Mouse (Mus musculus): ENCODE data around the gene Myrip. TPM values are rescaled to one million over a fixed set of nuclear protein-coding genes. Genes with fewer than 3 reads are reported as not detected.
"Not testable (repeated sequence)": the region's sequence is repeated elsewhere in the genome, so short reads cannot be mapped to it uniquely, and the experiment has no call there.

Myrip gene
- total RNA-seq (2017) = not detected in 2 replicates

- ATAC-seq (replicated peaks in 1 of 2; ENCODE audit: insufficient read depth in 1 of 2, low FRiP score in 2 of 2, low TSS enrichment in 1 of 2, low read depth in 1 of 2, poor library complexity in 2 of 2, severe bottlenecking in 2 of 2) = not testable (repeated sequence)
Observed at GRCm38 (mm10) chr9:120301213-120301612, at the start of gene Myrip. TSS of gene Myrip (plus strand) at chr9:120301513.

- ATAC-seq (replicated peaks in 1 of 2; ENCODE audit: insufficient read depth in 1 of 2, low FRiP score in 2 of 2, low TSS enrichment in 1 of 2, low read depth in 1 of 2, poor library complexity in 2 of 2, severe bottlenecking in 2 of 2) = peak; percentile 59 to 77; a peak in 3 of 4 replicates
Observed at GRCm38 (mm10) chr9:120259805-120260204, 41.5 kb upstream of the Myrip start.

- ATAC-seq (replicated peaks in 1 of 2; ENCODE audit: insufficient read depth in 1 of 2, low FRiP score in 2 of 2, low TSS enrichment in 1 of 2, low read depth in 1 of 2, poor library complexity in 2 of 2, severe bottlenecking in 2 of 2) = no peak
Observed at GRCm38 (mm10) chr9:120263994-120264393, 37.3 kb upstream of the Myrip start.

- no peak for ATAC-seq (replicated peaks in 1 of 2; ENCODE audit: insufficient read depth in 1 of 2, low FRiP score in 2 of 2, low TSS enrichment in 1 of 2, low read depth in 1 of 2, poor library complexity in 2 of 2, severe bottlenecking in 2 of 2)
Observed at GRCm38 (mm10) chr9:120273083-120273482, 28.2 kb upstream of the Myrip start.

GRCm38 (mm10) chr9:120275226-120275625 is 26.1 kb upstream of the Myrip start:
- no peak for ATAC-seq (replicated peaks in 1 of 2; ENCODE audit: insufficient read depth in 1 of 2, low FRiP score in 2 of 2, low TSS enrichment in 1 of 2, low read depth in 1 of 2, poor library complexity in 2 of 2, severe bottlenecking in 2 of 2)

GRCm38 (mm10) chr9:120281147-120281546 is 20.2 kb upstream of the Myrip start:
- ATAC-seq (replicated peaks in 1 of 2; ENCODE audit: insufficient read depth in 1 of 2, low FRiP score in 2 of 2, low TSS enrichment in 1 of 2, low read depth in 1 of 2, poor library complexity in 2 of 2, severe bottlenecking in 2 of 2) = no peak

- no peak for ATAC-seq (replicated peaks in 1 of 2; ENCODE audit: insufficient read depth in 1 of 2, low FRiP score in 2 of 2, low TSS enrichment in 1 of 2, low read depth in 1 of 2, poor library complexity in 2 of 2, severe bottlenecking in 2 of 2)
Observed at GRCm38 (mm10) chr9:120282461-120283047, 18.8 kb upstream of the Myrip start.

- no peak for ATAC-seq (replicated peaks in 1 of 2; ENCODE audit: insufficient read depth in 1 of 2, low FRiP score in 2 of 2, low TSS enrichment in 1 of 2, low read depth in 1 of 2, poor library complexity in 2 of 2, severe bottlenecking in 2 of 2)
Observed at GRCm38 (mm10) chr9:120283556-120283955, 17.8 kb upstream of the Myrip start.

GRCm38 (mm10) chr9:120288011-120288410 is 13.3 kb upstream of the Myrip start:
- no peak for ATAC-seq (replicated peaks in 1 of 2; ENCODE audit: insufficient read depth in 1 of 2, low FRiP score in 2 of 2, low TSS enrichment in 1 of 2, low read depth in 1 of 2, poor library complexity in 2 of 2, severe bottlenecking in 2 of 2)

GRCm38 (mm10) chr9:120290375-120290774 is 10.9 kb upstream of the Myrip start:
- no peak for ATAC-seq (replicated peaks in 1 of 2; ENCODE audit: insufficient read depth in 1 of 2, low FRiP score in 2 of 2, low TSS enrichment in 1 of 2, low read depth in 1 of 2, poor library complexity in 2 of 2, severe bottlenecking in 2 of 2)

- ATAC-seq (replicated peaks in 1 of 2; ENCODE audit: insufficient read depth in 1 of 2, low FRiP score in 2 of 2, low TSS enrichment in 1 of 2, low read depth in 1 of 2, poor library complexity in 2 of 2, severe bottlenecking in 2 of 2) = no peak
Observed at GRCm38 (mm10) chr9:120292488-120292887, 8.8 kb upstream of the Myrip start.

- no peak for ATAC-seq (replicated peaks in 1 of 2; ENCODE audit: insufficient read depth in 1 of 2, low FRiP score in 2 of 2, low TSS enrichment in 1 of 2, low read depth in 1 of 2, poor library complexity in 2 of 2, severe bottlenecking in 2 of 2)
Observed at GRCm38 (mm10) chr9:120295527-120295926, 5.8 kb upstream of the Myrip start.

GRCm38 (mm10) chr9:120296938-120297337 is 4.4 kb upstream of the Myrip start:
- no peak for ATAC-seq (replicated peaks in 1 of 2; ENCODE audit: insufficient read depth in 1 of 2, low FRiP score in 2 of 2, low TSS enrichment in 1 of 2, low read depth in 1 of 2, poor library complexity in 2 of 2, severe bottlenecking in 2 of 2)

- no peak for ATAC-seq (replicated peaks in 1 of 2; ENCODE audit: insufficient read depth in 1 of 2, low FRiP score in 2 of 2, low TSS enrichment in 1 of 2, low read depth in 1 of 2, poor library complexity in 2 of 2, severe bottlenecking in 2 of 2)
Observed at GRCm38 (mm10) chr9:120299429-120299828, 1.9 kb upstream of the Myrip start.

GRCm38 (mm10) chr9:120302980-120303452 is 1.7 kb downstream of the Myrip start:
- no peak for ATAC-seq (replicated peaks in 1 of 2; ENCODE audit: insufficient read depth in 1 of 2, low FRiP score in 2 of 2, low TSS enrichment in 1 of 2, low read depth in 1 of 2, poor library complexity in 2 of 2, severe bottlenecking in 2 of 2)

GRCm38 (mm10) chr9:120303453-120304299 is 2.4 kb downstream of the Myrip start:
- no peak for ATAC-seq (replicated peaks in 1 of 2; ENCODE audit: insufficient read depth in 1 of 2, low FRiP score in 2 of 2, low TSS enrichment in 1 of 2, low read depth in 1 of 2, poor library complexity in 2 of 2, severe bottlenecking in 2 of 2)

GRCm38 (mm10) chr9:120304300-120305137 is 3.2 kb downstream of the Myrip start:
- ATAC-seq (replicated peaks in 1 of 2; ENCODE audit: insufficient read depth in 1 of 2, low FRiP score in 2 of 2, low TSS enrichment in 1 of 2, low read depth in 1 of 2, poor library complexity in 2 of 2, severe bottlenecking in 2 of 2) = no peak; a peak in 1 of 4 replicates

- ATAC-seq (replicated peaks in 1 of 2; ENCODE audit: insufficient read depth in 1 of 2, low FRiP score in 2 of 2, low TSS enrichment in 1 of 2, low read depth in 1 of 2, poor library complexity in 2 of 2, severe bottlenecking in 2 of 2) = no peak
Observed at GRCm38 (mm10) chr9:120315171-120315570, 13.9 kb downstream of the Myrip start.

Data from hematopoietic stem cell, adult 5-6 weeks (primary cell).